Mouse (Mus musculus) liver, embryonic 13.5 days (tissue): ENCODE measurements around the gene Tas1r2. TPM values are rescaled to one million over a fixed set of nuclear protein-coding genes. Genes with fewer than 3 reads are reported as not detected.

ENCODE experiments used
- ATAC-seq: fragments of 200-750 bp; cut with Nextera tagmentation; 2 replicates; pipeline ENCODE4 v1.8.0; 2017; ENCODE audit warnings: low read depth, mild to moderate bottlenecking, moderate number of reproducible peaks, moderate library complexity
- DNase-seq: peaks from one replicate; pipeline ENCODE4 v3.0.0; 2022
- H3K27ac ChIP-seq: fragments of 300-500 bp; sonication (generic); 2 replicates; pipeline ENCODE4 v1.5.1; 2015; ENCODE audit warnings: moderate library complexity, mild to moderate bottlenecking, inconsistent platforms
- H3K27me3 ChIP-seq: fragments of 300-500 bp; sonication (generic); 2 replicates; pipeline ENCODE4 v1.6.1; 2015; ENCODE audit warnings: mild to moderate bottlenecking, inconsistent platforms
- H3K36me3 ChIP-seq: fragments of 300-500 bp; sonication (generic); 2 replicates; pipeline ENCODE4 v1.6.1; 2015; ENCODE audit warnings: mild to moderate bottlenecking, inconsistent platforms
- H3K4me1 ChIP-seq: fragments of 300-500 bp; sonication (generic); replicated peaks from 2 replicates; pipeline ENCODE4 v1.6.1; 2015; ENCODE audit warnings: inconsistent platforms
- H3K4me2 ChIP-seq: fragments of 300-500 bp; sonication (generic); 2 replicates; pipeline ENCODE4 v1.6.1; 2015; ENCODE audit warnings: inconsistent platforms, mild to moderate bottlenecking, moderate library complexity
- H3K4me3 ChIP-seq: fragments of 300-500 bp; sonication (generic); replicated peaks from 2 replicates; pipeline ENCODE4 v1.5.1; 2015; ENCODE audit warnings: mild to moderate bottlenecking, inconsistent platforms
- H3K9ac ChIP-seq: fragments of 300-500 bp; sonication (generic); 2 replicates; pipeline ENCODE4 v1.6.1; 2015; ENCODE audit warnings: mild to moderate bottlenecking, inconsistent platforms
- H3K9me3 ChIP-seq: fragments of 300-500 bp; sonication (generic); replicated peaks from 2 replicates; pipeline ENCODE4 v1.6.1; 2016; ENCODE audit warnings: inconsistent platforms
- WGBS: fragments of 180-500 bp; shearing (Covaris S2); methylation state at CpG from one replicate; pipeline ENCODE4 v1.1.7; 2015; ENCODE audit not compliant: insufficient replicate concordance; 5-methylcytosine and 5-hydroxymethylcytosine counted together
- polyA plus RNA-seq: library from polyadenylated mRNA; unstranded; fragments of >200 nt; fragmentation: Nextera tagmentation; extraction: Ambion mirVana; gene quantifications from 2 replicates; pipeline ENCODE4 v1.2.1, GENCODE M21; 2015

Tas1r2 gene
- not detected in 2 replicates for polyA plus RNA-seq

GRCm38 (mm10) chr4:139653238-139653637, at the start of gene Tas1r2:
Gene Tas1r2 (plus strand): TSS chr4:139653538.
- WGBS = 65% methylated on average over 8 of the region's 8 CpGs
- no peaks in the 10 kb centered on the region for H3K27me3 ChIP-seq
- no peak for ATAC-seq
- no peaks in the 10 kb centered on the region for H3K4me1 ChIP-seq
- H3K36me3 ChIP-seq = peaks cover 3% of the 10 kb centered on the region
- no peak within 1 kb of the TSS for H3K9ac ChIP-seq
- no peak within 1 kb of the TSS for H3K27ac ChIP-seq
- DNase-seq = no peak
- no peak within 1 kb of the TSS for H3K4me3 ChIP-seq
- no peaks in the 10 kb centered on the region for H3K9me3 ChIP-seq
- H3K4me2 ChIP-seq = no peak within 1 kb of the TSS

- Histone ChIP-seq H3K9ac (no peak overlapping the region), H3K36me3 (peaks cover 5% of the 10 kb centered on the region; the same call in 1 of the 2 replicates), H3K9me3 (no peaks in the 10 kb centered on the region), H3K4me1 (peaks cover 29% of the 10 kb centered on the region), H3K27me3 (no peaks in the 10 kb centered on the region), H3K4me3 (no peak overlapping the region), H3K27ac (no peak overlapping the region), H3K4me2 (no peak overlapping the region)
- WGBS = 71% methylated on average over 11 of the region's 11 CpGs
- ATAC-seq = no peak
- no peak for DNase-seq
Observed at GRCm38 (mm10) chr4:139605216-139605615, 48.1 kb upstream of the Tas1r2 start.

GRCm38 (mm10) chr4:139606732-139607131, 46.6 kb upstream of the Tas1r2 start:
- Histone ChIP-seq H3K27me3 (no peaks in the 10 kb centered on the region), H3K4me3 (no peak overlapping the region), H3K4me1 (peaks cover 23% of the 10 kb centered on the region), H3K36me3 (peaks cover 5% of the 10 kb centered on the region; the same call in 1 of the 2 replicates), H3K4me2 (no peak overlapping the region), H3K9me3 (no peaks in the 10 kb centered on the region), H3K9ac (no peak overlapping the region), H3K27ac (no peak overlapping the region)
- ATAC-seq (no peak), DNase-seq (no peak)
- WGBS = 80% methylated on average over 5 of the region's 5 CpGs

GRCm38 (mm10) chr4:139608975-139609374, 44.4 kb upstream of the Tas1r2 start:
- Histone ChIP-seq H3K36me3 (peaks cover 16% of the 10 kb centered on the region), H3K27me3 (no peaks in the 10 kb centered on the region), H3K9me3 (no peaks in the 10 kb centered on the region), H3K4me2 (no peak overlapping the region), H3K27ac (no peak overlapping the region), H3K9ac (no peak overlapping the region), H3K4me1 (peaks cover 8% of the 10 kb centered on the region; the same call in 1 of the 2 replicates), H3K4me3 (no peak overlapping the region)
- DNase-seq = no peak
- ATAC-seq = no peak
- WGBS = 48% methylated on average over 4 of the region's 4 CpGs

- ATAC-seq (no peak), DNase-seq (no peak)
- H3K9ac ChIP-seq = no peak overlapping the region
- H3K4me2 ChIP-seq = no peak overlapping the region
- H3K9me3 ChIP-seq = no peaks in the 10 kb centered on the region
- peaks cover 16% of the 10 kb centered on the region for H3K4me1 ChIP-seq
- no peak overlapping the region for H3K4me3 ChIP-seq
- H3K36me3 ChIP-seq = peaks cover 29% of the 10 kb centered on the region
- 41% methylated on average over 6 of the region's 6 CpGs for WGBS
- no peaks in the 10 kb centered on the region for H3K27me3 ChIP-seq
- no peak overlapping the region for H3K27ac ChIP-seq
Observed at GRCm38 (mm10) chr4:139610954-139611353, 42.4 kb upstream of the Tas1r2 start.

GRCm38 (mm10) chr4:139611542-139611953, 41.8 kb upstream of the Tas1r2 start:
- 2% methylated on average over 10 of the region's 10 CpGs for WGBS
- no peaks in the 10 kb centered on the region for H3K27me3 ChIP-seq
- no peaks in the 10 kb centered on the region for H3K9me3 ChIP-seq
- H3K4me1 ChIP-seq = peaks cover 20% of the 10 kb centered on the region
- ATAC-seq = no peak
- H3K4me2 ChIP-seq = 0 out of 2 replicates have a peak overlapping the region, but pooled peaks have one; percentile 28
- H3K36me3 ChIP-seq = peaks cover 31% of the 10 kb centered on the region
- no peak overlapping the region for H3K9ac ChIP-seq
- no peak overlapping the region for H3K4me3 ChIP-seq
- no peak overlapping the region for H3K27ac ChIP-seq
- peak; percentile 59 for DNase-seq

GRCm38 (mm10) chr4:139614524-139615260, 38.6 kb upstream of the Tas1r2 start:
- peaks cover 31% of the 10 kb centered on the region for H3K36me3 ChIP-seq
- no peak overlapping the region for H3K4me3 ChIP-seq
- DNase-seq = no peak
- H3K9ac ChIP-seq = no peak overlapping the region
- H3K27me3 ChIP-seq = no peaks in the 10 kb centered on the region
- peaks cover 30% of the 10 kb centered on the region for H3K4me1 ChIP-seq
- 84% methylated on average over 21 of the region's 21 CpGs for WGBS
- H3K27ac ChIP-seq = no peak overlapping the region
- H3K4me2 ChIP-seq = no peak overlapping the region
- no peak for ATAC-seq
- H3K9me3 ChIP-seq = no peaks in the 10 kb centered on the region

- Histone ChIP-seq H3K4me3 (peak overlapping the region; percentile 70), H3K9me3 (no peaks in the 10 kb centered on the region), H3K27ac (peak overlapping the region; percentile 62), H3K9ac (peak overlapping the region; percentile 79), H3K36me3 (peaks cover 31% of the 10 kb centered on the region), H3K4me1 (peaks cover 26% of the 10 kb centered on the region), H3K4me2 (peak overlapping the region; percentile 88), H3K27me3 (no peaks in the 10 kb centered on the region)
- peak; percentile 93 for ATAC-seq
- WGBS = 8% methylated on average over 24 of the region's 24 CpGs
- peak; percentile 72 for DNase-seq
Observed at GRCm38 (mm10) chr4:139616276-139617000, 36.9 kb upstream of the Tas1r2 start.

GRCm38 (mm10) chr4:139617001-139617364, 36.4 kb upstream of the Tas1r2 start:
- H3K36me3 ChIP-seq = peaks cover 31% of the 10 kb centered on the region
- peaks cover 31% of the 10 kb centered on the region for H3K4me1 ChIP-seq
- H3K4me3 ChIP-seq = peak overlapping the region; percentile 70
- H3K27me3 ChIP-seq = no peaks in the 10 kb centered on the region
- 29% methylated on average over 3 of the region's 3 CpGs for WGBS
- peak overlapping the region; percentile 79 for H3K9ac ChIP-seq
- no peaks in the 10 kb centered on the region for H3K9me3 ChIP-seq
- peak overlapping the region; percentile 62 for H3K27ac ChIP-seq
- ATAC-seq (no peak), DNase-seq (no peak)
- H3K4me2 ChIP-seq = peak overlapping the region; percentile 88

- ATAC-seq = no peak
- DNase-seq = no peak
- H3K9me3 ChIP-seq = no peaks in the 10 kb centered on the region
- WGBS = 55% methylated on average over 6 of the region's 6 CpGs
- peaks cover 53% of the 10 kb centered on the region for H3K4me1 ChIP-seq
- no peak overlapping the region for H3K4me3 ChIP-seq
- H3K27me3 ChIP-seq = no peaks in the 10 kb centered on the region
- no peak overlapping the region for H3K4me2 ChIP-seq
- no peak overlapping the region for H3K27ac ChIP-seq
- H3K36me3 ChIP-seq = peaks cover 12% of the 10 kb centered on the region
- no peak overlapping the region for H3K9ac ChIP-seq
Observed at GRCm38 (mm10) chr4:139619765-139620164, 33.6 kb upstream of the Tas1r2 start.

- Histone ChIP-seq H3K4me3 (peak within 1 kb of the TSS; percentile 72), H3K9me3 (no peaks in the 10 kb centered on the region), H3K36me3 (0 out of 2 replicates have a peak, but pooled peaks cover 2% of the 10 kb centered on the region), H3K27me3 (no peaks in the 10 kb centered on the region), H3K4me1 (peaks cover 49% of the 10 kb centered on the region), H3K9ac (peak within 1 kb of the TSS; percentile 78), H3K4me2 (peak within 1 kb of the TSS; percentile 88), H3K27ac (peak within 1 kb of the TSS; percentile 76)
- under 1% methylated on average over 35 of the region's 38 CpGs for WGBS
- peak; percentile 87 for DNase-seq
- ATAC-seq = peak; percentile 98
Observed at GRCm38 (mm10) chr4:139622373-139623282, 30.7 kb upstream of the Tas1r2 start, which contains the start of gene Aldh4a1. Gene Aldh4a1 (plus strand): TSS chr4:139622866.
